Comparison of ENCODE assay signal across 17 mouse cellular contexts in genomic region chr2:112264364-112264763, GRCm38 (mm10). TPM values are rescaled to one million over a fixed set of nuclear protein-coding genes. Genes with fewer than 3 reads are reported as not detected.
"Had no signal": no experiment of that assay in that cellular context is flagged by ENCODE, and none has a peak within 500 bp of the region (broad histone marks: within the 10 kb centered on the region; RNA-seq: fewer than 3 reads in every experiment).

No protein-coding gene starts in this region.

- H3K36me3 ChIP-seq: neural tube, embryonic 12.5 days had no signal

- H3K27me3 ChIP-seq: neural tube, embryonic 12.5 days had no signal

- DNase-seq: kidney, adult 9 months; kidney, postnatal 10 days; kidney, postnatal 4 days; lung, adult 18-20 months; midbrain, embryonic 14.5 days; thymus, postnatal 4 days had no signal

- H3K9me3 ChIP-seq: limb, embryonic 10.5 days; neural tube, embryonic 12.5 days had no signal

- H3K9ac ChIP-seq: neural tube, embryonic 12.5 days had no signal

- H3K27ac ChIP-seq: limb, embryonic 10.5 days; neural tube, embryonic 12.5 days; stomach, postnatal 0 days had no signal

RNA-seq across cellular contexts. Expression of gene Gm21985, which starts 1.8 kb away (rescaled TPM):
- total RNA-seq: neutrophil, adult 5-6 weeks had no signal
- polyA plus RNA-seq: limb, embryonic 10.5 days; lung, embryonic 16.5 days; midbrain, embryonic 14.5 days; myocyte; neural tube, embryonic 12.5 days; stomach, postnatal 0 days had no signal

RNA-seq across cellular contexts. Expression of gene Nutm1, which starts 5.3 kb away (rescaled TPM):
- total RNA-seq: layer of hippocampus, postnatal 25 days; left cerebral cortex, adult 2 months; left cerebral cortex, postnatal 14 days; megakaryocyte progenitor cell, adult 5-6 weeks; neutrophil, adult 5-6 weeks had no signal
- polyA plus RNA-seq: limb, embryonic 14.5 days; lung, embryonic 16.5 days; myocyte; neural tube, embryonic 12.5 days had no signal
